Mouse (Mus musculus): Measurements from ENCODE around the gene Gm45716. TPM values are rescaled to one million over a fixed set of nuclear protein-coding genes. Genes with fewer than 3 reads are reported as not detected.
"Not testable (repeated sequence)": the region's sequence is repeated elsewhere in the genome, so short reads cannot be mapped to it uniquely, and the experiment has no call there.

Gene Gm45716
- polyA plus RNA-seq, 2 experiments = 0.95 to 2.8 TPM

DNA sequence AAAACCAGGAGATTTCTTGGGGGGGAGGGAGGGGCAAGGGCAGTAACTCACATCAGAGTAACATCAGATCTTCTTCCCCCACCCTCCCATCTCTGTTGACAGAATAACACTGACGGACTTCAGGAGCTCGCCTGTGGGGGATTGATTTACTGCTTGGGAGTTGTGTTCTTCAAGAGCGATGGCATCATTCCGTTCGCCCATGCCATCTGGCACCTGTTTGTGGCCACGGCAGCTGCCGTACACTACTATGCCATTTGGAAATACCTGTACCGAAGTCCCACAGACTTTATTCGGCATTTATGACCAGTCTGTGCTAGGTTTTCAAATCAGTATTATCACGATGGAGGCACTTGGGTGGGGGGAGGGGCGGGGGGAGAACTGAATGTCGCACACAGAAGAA, 89.1 kb downstream of the Gm45716 start:
- H3K4me2 ChIP-seq (ENCODE audit: low read depth) = no peak overlapping the region
- H3K9me3 ChIP-seq (ENCODE audit: control insufficient read depth, low read length) = no peaks in the 10 kb centered on the region
- no peak for TF ChIP-seq CTCF (IDR thresholded peaks at IDR 0.05; ENCODE audit: low read depth)
- no peak for TF ChIP-seq EP300 (IDR thresholded peaks at IDR 0.05; ENCODE audit: low read depth)
- H3K36me3 ChIP-seq (replicated peaks; ENCODE audit: control insufficient read depth, insufficient read depth, low read depth) = no peaks in the 10 kb centered on the region
- DNase-seq (ENCODE audit: low read depth in 3 of 3, low spot score in 3 of 3) (no peak), ATAC-seq (ENCODE audit: insufficient read depth) (no peak)
- no peak overlapping the region for H3K4me3 ChIP-seq (ENCODE audit: insufficient read depth in 1 of 2, low read depth in 2 of 2, low read length in 2 of 2)
- no peak overlapping the region for H3K9ac ChIP-seq (replicated peaks)
- H3K27me3 ChIP-seq (ENCODE audit: control insufficient read depth, insufficient read depth, low read length) = no peaks in the 10 kb centered on the region
- no peak overlapping the region for H3K27ac ChIP-seq
- WGBS (ENCODE audit: insufficient replicate concordance) = 75% methylated on average over 12 of the region's 12 CpGs
- H3K4me1 ChIP-seq (replicated peaks; ENCODE audit: control insufficient read depth in 2 of 2, insufficient read depth in 2 of 2, low read length in 1 of 2) = no peaks in the 10 kb centered on the region

GRCm38 (mm10) chr11:90280069-90280468, 92.6 kb downstream of the Gm45716 start:
- TF ChIP-seq CTCF (IDR thresholded peaks at IDR 0.05; ENCODE audit: low read depth) = no peak
- no peak for TF ChIP-seq EP300 (IDR thresholded peaks at IDR 0.05; ENCODE audit: low read depth)
- Histone ChIP-seq H3K36me3 (replicated peaks; ENCODE audit: control insufficient read depth, insufficient read depth, low read depth) (no peaks in the 10 kb centered on the region), H3K27ac (no peak overlapping the region), H3K4me3 (ENCODE audit: insufficient read depth in 1 of 2, low read depth in 2 of 2, low read length in 2 of 2) (no peak overlapping the region), H3K9ac (replicated peaks) (no peak overlapping the region), H3K9me3 (ENCODE audit: control insufficient read depth, low read length) (no peaks in the 10 kb centered on the region), H3K4me2 (ENCODE audit: low read depth) (no peak overlapping the region), H3K27me3 (ENCODE audit: control insufficient read depth, insufficient read depth, low read length) (no peaks in the 10 kb centered on the region), H3K4me1 (replicated peaks; ENCODE audit: control insufficient read depth in 2 of 2, insufficient read depth in 2 of 2, low read length in 1 of 2) (no peaks in the 10 kb centered on the region)
- ATAC-seq (ENCODE audit: insufficient read depth) = no peak
- DNase-seq (ENCODE audit: low read depth in 3 of 3, low spot score in 3 of 3) = no peak
- WGBS (ENCODE audit: insufficient replicate concordance) = 43% methylated on average over 5 of the region's 5 CpGs

DNA sequence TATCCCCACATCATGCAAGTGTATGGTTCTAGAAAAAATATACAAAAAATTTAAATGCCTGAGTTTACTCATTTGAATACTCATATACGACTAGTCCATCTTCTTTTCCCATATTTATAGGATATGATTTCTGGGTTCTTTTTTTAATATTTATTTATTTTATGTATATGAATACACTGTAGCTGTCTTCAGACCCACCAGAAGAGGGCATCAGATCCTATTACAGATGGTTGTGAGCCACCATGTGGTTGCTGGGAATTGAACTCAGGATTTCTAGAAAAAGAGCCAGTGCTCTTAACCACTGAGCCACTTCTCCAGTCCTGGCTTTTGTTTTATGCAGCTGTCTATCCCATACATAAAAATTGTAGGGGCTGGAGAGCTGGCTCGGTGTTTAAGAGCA, 94.5 kb downstream of the Gm45716 start:
- not testable (repeated sequence) for H3K9me3 ChIP-seq (ENCODE audit: control insufficient read depth, low read length); H3K36me3 ChIP-seq (replicated peaks; ENCODE audit: control insufficient read depth, insufficient read depth, low read depth); ATAC-seq (ENCODE audit: insufficient read depth); H3K9ac ChIP-seq (replicated peaks); H3K27ac ChIP-seq; DNase-seq (ENCODE audit: low read depth in 3 of 3, low spot score in 3 of 3); H3K4me1 ChIP-seq (replicated peaks; ENCODE audit: control insufficient read depth in 2 of 2, insufficient read depth in 2 of 2, low read length in 1 of 2); H3K4me2 ChIP-seq (ENCODE audit: low read depth); H3K4me3 ChIP-seq (ENCODE audit: insufficient read depth in 1 of 2, low read depth in 2 of 2, low read length in 2 of 2); H3K27me3 ChIP-seq (ENCODE audit: control insufficient read depth, insufficient read depth, low read length)
- WGBS (ENCODE audit: insufficient replicate concordance) = 61% methylated on average over 2 of the region's 2 CpGs

- no peak for TF ChIP-seq CTCF (IDR thresholded peaks at IDR 0.05; ENCODE audit: low read depth)
- no peak for TF ChIP-seq EP300 (IDR thresholded peaks at IDR 0.05; ENCODE audit: low read depth)
- WGBS (ENCODE audit: insufficient replicate concordance) = 7% methylated on average over 4 of the region's 4 CpGs
- Histone ChIP-seq H3K27ac (no peak overlapping the region), H3K4me2 (ENCODE audit: low read depth) (no peak overlapping the region), H3K4me3 (ENCODE audit: insufficient read depth in 1 of 2, low read depth in 2 of 2, low read length in 2 of 2) (no peak overlapping the region), H3K9ac (replicated peaks) (no peak overlapping the region), H3K27me3 (ENCODE audit: control insufficient read depth, insufficient read depth, low read length) (no peaks in the 10 kb centered on the region), H3K36me3 (replicated peaks; ENCODE audit: control insufficient read depth, insufficient read depth, low read depth) (no peaks in the 10 kb centered on the region), H3K4me1 (replicated peaks; ENCODE audit: control insufficient read depth in 2 of 2, insufficient read depth in 2 of 2, low read length in 1 of 2) (no peaks in the 10 kb centered on the region), H3K9me3 (ENCODE audit: control insufficient read depth, low read length) (no peaks in the 10 kb centered on the region)
- ATAC-seq (ENCODE audit: insufficient read depth) (no peak), DNase-seq (ENCODE audit: low read depth in 3 of 3, low spot score in 3 of 3) (no peak)
Measured at GRCm38 (mm10) chr11:90283159-90283558, 95.7 kb downstream of the Gm45716 start.

DNA sequence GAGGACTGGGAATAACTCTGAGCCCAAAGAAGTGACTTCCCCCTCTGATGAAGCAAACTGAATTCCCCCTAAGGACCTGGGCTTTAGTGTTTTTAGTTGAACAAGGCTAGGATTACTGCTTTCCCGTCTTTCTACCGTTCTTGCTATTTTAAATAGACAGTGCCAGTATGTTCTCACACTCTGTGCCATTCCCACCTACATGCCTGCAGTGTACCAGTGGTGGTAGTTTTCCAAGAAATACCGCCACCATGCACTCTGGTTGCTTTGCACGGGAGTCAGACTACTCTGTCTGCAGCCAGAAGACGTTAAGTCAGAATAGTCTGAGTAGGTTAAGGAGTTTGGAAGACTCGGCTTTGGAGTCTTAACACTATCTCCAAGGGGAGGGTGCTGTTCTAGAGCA, 96.1 kb downstream of the Gm45716 start:
- Histone ChIP-seq H3K9me3 (ENCODE audit: control insufficient read depth, low read length) (no peaks in the 10 kb centered on the region), H3K4me2 (ENCODE audit: low read depth) (no peak overlapping the region), H3K4me3 (ENCODE audit: insufficient read depth in 1 of 2, low read depth in 2 of 2, low read length in 2 of 2) (no peak overlapping the region), H3K27ac (no peak overlapping the region), H3K4me1 (replicated peaks; ENCODE audit: control insufficient read depth in 2 of 2, insufficient read depth in 2 of 2, low read length in 1 of 2) (no peaks in the 10 kb centered on the region), H3K27me3 (ENCODE audit: control insufficient read depth, insufficient read depth, low read length) (no peaks in the 10 kb centered on the region), H3K36me3 (replicated peaks; ENCODE audit: control insufficient read depth, insufficient read depth, low read depth) (no peaks in the 10 kb centered on the region), H3K9ac (replicated peaks) (no peak overlapping the region)
- ATAC-seq (ENCODE audit: insufficient read depth) (no peak), DNase-seq (ENCODE audit: low read depth in 3 of 3, low spot score in 3 of 3) (no peak)
- 54% methylated on average over 6 of the region's 6 CpGs for WGBS (ENCODE audit: insufficient replicate concordance)
- TF ChIP-seq EP300 (IDR thresholded peaks at IDR 0.05; ENCODE audit: low read depth) = no peak
- TF ChIP-seq CTCF (IDR thresholded peaks at IDR 0.05; ENCODE audit: low read depth) = no peak

GRCm38 (mm10) chr11:90284079-90284478, 96.6 kb downstream of the Gm45716 start:
- DNase-seq (ENCODE audit: low read depth in 3 of 3, low spot score in 3 of 3) (no peak), ATAC-seq (ENCODE audit: insufficient read depth) (no peak)
- H3K9ac ChIP-seq (replicated peaks) = no peak overlapping the region
- no peaks in the 10 kb centered on the region for H3K9me3 ChIP-seq (ENCODE audit: control insufficient read depth, low read length)
- no peak overlapping the region for H3K27ac ChIP-seq
- 23% methylated on average over 2 of the region's 2 CpGs for WGBS (ENCODE audit: insufficient replicate concordance)
- no peak for TF ChIP-seq CTCF (IDR thresholded peaks at IDR 0.05; ENCODE audit: low read depth)
- TF ChIP-seq EP300 (IDR thresholded peaks at IDR 0.05; ENCODE audit: low read depth) = no peak
- H3K4me3 ChIP-seq (ENCODE audit: insufficient read depth in 1 of 2, low read depth in 2 of 2, low read length in 2 of 2) = no peak overlapping the region
- H3K4me1 ChIP-seq (replicated peaks; ENCODE audit: control insufficient read depth in 2 of 2, insufficient read depth in 2 of 2, low read length in 1 of 2) = no peaks in the 10 kb centered on the region
- no peaks in the 10 kb centered on the region for H3K36me3 ChIP-seq (replicated peaks; ENCODE audit: control insufficient read depth, insufficient read depth, low read depth)
- no peak overlapping the region for H3K4me2 ChIP-seq (ENCODE audit: low read depth)
- H3K27me3 ChIP-seq (ENCODE audit: control insufficient read depth, insufficient read depth, low read length) = no peaks in the 10 kb centered on the region

Data from liver, embryonic 14.5 days (tissue).